Mouse (Mus musculus) hindbrain, embryonic 15.5 days (tissue): ENCODE measurements around the gene Abcc4. TPM values are rescaled to one million over a fixed set of nuclear protein-coding genes. Genes with fewer than 3 reads are reported as not detected.

Source experiments
- ATAC-seq: fragments of 200-750 bp; cut with Nextera tagmentation; 2 replicates; pipeline ENCODE4 v1.8.0; 2017; ENCODE audit warnings: low read depth, moderate number of reproducible peaks, moderate TSS enrichment; ENCODE audit not compliant: low FRiP score
- H3K27ac ChIP-seq: fragments of 300-500 bp; sonication (generic); replicated peaks from 2 replicates; pipeline ENCODE4 v1.5.1; 2015; ENCODE audit warnings: mild to moderate bottlenecking, inconsistent platforms
- H3K27me3 ChIP-seq: fragments of 300-500 bp; sonication (generic); 2 replicates; pipeline ENCODE4 v1.6.1; 2015; ENCODE audit warnings: control low read depth, inconsistent platforms
- H3K36me3 ChIP-seq: fragments of 300-500 bp; sonication (generic); 2 replicates; pipeline ENCODE4 v1.6.1; 2015; ENCODE audit warnings: control low read depth, inconsistent platforms
- H3K4me1 ChIP-seq: fragments of 300-500 bp; sonication (generic); replicated peaks from 2 replicates; pipeline ENCODE4 v1.6.1; 2015; ENCODE audit warnings: control low read depth, inconsistent platforms
- H3K4me2 ChIP-seq: fragments of 300-500 bp; sonication (generic); 2 replicates; pipeline ENCODE4 v1.6.1; 2015; ENCODE audit warnings: moderate library complexity, mild to moderate bottlenecking, inconsistent platforms
- H3K4me3 ChIP-seq: fragments of 300-500 bp; sonication (generic); 2 replicates; pipeline ENCODE4 v1.5.1; 2015; ENCODE audit warnings: mild to moderate bottlenecking, inconsistent platforms
- H3K9ac ChIP-seq: fragments of 300-500 bp; sonication (generic); 2 replicates; pipeline ENCODE4 v1.6.1; 2015; ENCODE audit warnings: inconsistent platforms
- H3K9me3 ChIP-seq: fragments of 300-500 bp; sonication (generic); 2 replicates; pipeline ENCODE4 v1.6.1; 2016; ENCODE audit warnings: control low read depth, inconsistent platforms
- WGBS: fragments of 180-500 bp; shearing (Covaris S2); methylation state at CpG from one replicate; pipeline ENCODE4 v1.1.7; 2015; 5-methylcytosine and 5-hydroxymethylcytosine counted together
- polyA plus RNA-seq: library from polyadenylated mRNA; unstranded; fragments of >200 nt; fragmentation: Nextera tagmentation; extraction: Ambion mirVana; gene quantifications from 2 replicates; pipeline ENCODE4 v1.2.1, GENCODE M21; 2015

Gene Abcc4
- polyA plus RNA-seq, 1 experiment from 2014 or later, result 2.3 TPM

GRCm38 (mm10) chr14:118725467-118725866, 19.4 kb upstream of the Abcc4 start:
- no peak overlapping the region for H3K4me3 ChIP-seq
- WGBS, result 86% methylated on average over 5 of the region's 5 CpGs
- no peaks in the 10 kb centered on the region for H3K9me3 ChIP-seq
- no peaks in the 10 kb centered on the region for H3K4me1 ChIP-seq
- no peak overlapping the region for H3K9ac ChIP-seq
- ATAC-seq, result no peak
- no peaks in the 10 kb centered on the region for H3K27me3 ChIP-seq
- no peaks in the 10 kb centered on the region for H3K36me3 ChIP-seq
- H3K27ac ChIP-seq, result no peak overlapping the region
- H3K4me2 ChIP-seq, result no peak overlapping the region

- WGBS, result 89% methylated on average over 11 of the region's 11 CpGs
- H3K4me1 ChIP-seq, result no peaks in the 10 kb centered on the region
These were observed 18.1 kb upstream of the Abcc4 start for GRCm38 (mm10) chr14:118723920-118724693.

GRCm38 (mm10) chr14:118719566-118720174, 13.7 kb upstream of the Abcc4 start:
- no peak overlapping the region for H3K9ac ChIP-seq
- no peaks in the 10 kb centered on the region for H3K4me1 ChIP-seq
- H3K36me3 ChIP-seq, result no peaks in the 10 kb centered on the region
- no peak overlapping the region for H3K4me2 ChIP-seq
- no peaks in the 10 kb centered on the region for H3K9me3 ChIP-seq
- H3K4me3 ChIP-seq, result no peak overlapping the region
- H3K27me3 ChIP-seq, result 0 out of 2 replicates have a peak, but pooled peaks cover 6% of the 10 kb centered on the region
- no peak for ATAC-seq
- WGBS, result 73% methylated on average over 10 of the region's 10 CpGs
- H3K27ac ChIP-seq, result no peak overlapping the region

More at GRCm38 (mm10) chr14:118723920-118724693, 18.1 kb upstream of the Abcc4 start:
- Histone ChIP-seq H3K4me3 (no peak overlapping the region), H3K4me2 (no peak overlapping the region), H3K27ac (no peak overlapping the region), H3K9ac (no peak overlapping the region), H3K27me3 (0 out of 2 replicates have a peak, but pooled peaks cover 6% of the 10 kb centered on the region), H3K36me3 (no peaks in the 10 kb centered on the region), H3K9me3 (no peaks in the 10 kb centered on the region)
- ATAC-seq, result no peak

- no peak for ATAC-seq
These were observed 12.6 kb upstream of the Abcc4 start for GRCm38 (mm10) chr14:118718576-118718975.

GRCm38 (mm10) chr14:118716372-118717312, 10.6 kb upstream of the Abcc4 start:
- Histone ChIP-seq H3K9ac (no peak overlapping the region), H3K9me3 (no peaks in the 10 kb centered on the region), H3K4me1 (peaks cover 14% of the 10 kb centered on the region), H3K4me2 (no peak overlapping the region), H3K4me3 (no peak overlapping the region), H3K27me3 (0 out of 2 replicates have a peak, but pooled peaks cover 10% of the 10 kb centered on the region), H3K27ac (no peak overlapping the region), H3K36me3 (no peaks in the 10 kb centered on the region)
- 90% methylated on average over 16 of the region's 16 CpGs for WGBS
- ATAC-seq, result no peak

More at GRCm38 (mm10) chr14:118718576-118718975, 12.6 kb upstream of the Abcc4 start:
- no peaks in the 10 kb centered on the region for H3K36me3 ChIP-seq
- H3K9ac ChIP-seq, result no peak overlapping the region
- no peak overlapping the region for H3K4me3 ChIP-seq
- peaks cover 5% of the 10 kb centered on the region for H3K4me1 ChIP-seq
- no peak overlapping the region for H3K4me2 ChIP-seq
- H3K27ac ChIP-seq, result no peak overlapping the region
- H3K9me3 ChIP-seq, result no peaks in the 10 kb centered on the region
- WGBS, result 83% methylated on average over 7 of the region's 7 CpGs
- 0 out of 2 replicates have a peak, but pooled peaks cover 6% of the 10 kb centered on the region for H3K27me3 ChIP-seq

- no peak overlapping the region for H3K4me3 ChIP-seq
- H3K36me3 ChIP-seq, result no peaks in the 10 kb centered on the region
- H3K27me3 ChIP-seq, result 0 out of 2 replicates have a peak, but pooled peaks cover 9% of the 10 kb centered on the region
- 80% methylated on average over 6 of the region's 6 CpGs for WGBS
- no peak overlapping the region for H3K27ac ChIP-seq
- no peak overlapping the region for H3K4me2 ChIP-seq
- peaks cover 17% of the 10 kb centered on the region for H3K4me1 ChIP-seq
- no peaks in the 10 kb centered on the region for H3K9me3 ChIP-seq
- ATAC-seq, result no peak
- H3K9ac ChIP-seq, result no peak overlapping the region
These were observed 8.7 kb upstream of the Abcc4 start for GRCm38 (mm10) chr14:118714720-118715119.

- H3K27ac ChIP-seq, result no peak overlapping the region
- H3K9ac ChIP-seq, result no peak overlapping the region
- peaks cover 21% of the 10 kb centered on the region for H3K4me1 ChIP-seq
- 87% methylated on average over 2 of the region's 2 CpGs for WGBS
- no peaks in the 10 kb centered on the region for H3K36me3 ChIP-seq
- ATAC-seq, result no peak
- no peaks in the 10 kb centered on the region for H3K9me3 ChIP-seq
- 0 out of 2 replicates have a peak, but pooled peaks cover 7% of the 10 kb centered on the region for H3K27me3 ChIP-seq
- H3K4me2 ChIP-seq, result no peak overlapping the region
- H3K4me3 ChIP-seq, result no peak overlapping the region
These were observed 8.3 kb upstream of the Abcc4 start for GRCm38 (mm10) chr14:118714320-118714719.

GRCm38 (mm10) chr14:118713869-118714268, 7.8 kb upstream of the Abcc4 start:
- peak overlapping the region; percentile 32 for H3K4me3 ChIP-seq
- no peaks in the 10 kb centered on the region for H3K9me3 ChIP-seq
- H3K9ac ChIP-seq, result peak overlapping the region; percentile 48
- no peak for ATAC-seq
- peak overlapping the region; percentile 69 for H3K4me2 ChIP-seq
- 5% methylated on average over 8 of the region's 8 CpGs for WGBS
- no peak overlapping the region for H3K27ac ChIP-seq
- H3K36me3 ChIP-seq, result no peaks in the 10 kb centered on the region
- H3K4me1 ChIP-seq, result peaks cover 23% of the 10 kb centered on the region
- H3K27me3 ChIP-seq, result 0 out of 2 replicates have a peak, but pooled peaks cover 7% of the 10 kb centered on the region

GRCm38 (mm10) chr14:118713408-118713807, 7.4 kb upstream of the Abcc4 start:
- peaks cover 23% of the 10 kb centered on the region for H3K4me1 ChIP-seq
- H3K27ac ChIP-seq, result no peak overlapping the region
- H3K4me2 ChIP-seq, result peak overlapping the region; percentile 69
- H3K27me3 ChIP-seq, result 0 out of 2 replicates have a peak, but pooled peaks cover 7% of the 10 kb centered on the region
- H3K9ac ChIP-seq, result peak overlapping the region; percentile 48
- no peaks in the 10 kb centered on the region for H3K36me3 ChIP-seq
- no peaks in the 10 kb centered on the region for H3K9me3 ChIP-seq
- under 1% methylated on average over 18 of the region's 18 CpGs for WGBS
- H3K4me3 ChIP-seq, result peak overlapping the region; percentile 32
- ATAC-seq, result no peak

- no peak overlapping the region for H3K27ac ChIP-seq
- H3K4me3 ChIP-seq, result peak overlapping the region; percentile 32; the same call in 1 of the 2 replicates
- no peak overlapping the region for H3K9ac ChIP-seq
- ATAC-seq, result no peak
- H3K36me3 ChIP-seq, result no peaks in the 10 kb centered on the region
- H3K27me3 ChIP-seq, result 0 out of 2 replicates have a peak, but pooled peaks cover 7% of the 10 kb centered on the region
- H3K4me2 ChIP-seq, result peak overlapping the region; percentile 69
- WGBS, result 48% methylated on average over 5 of the region's 5 CpGs
- no peaks in the 10 kb centered on the region for H3K9me3 ChIP-seq
- H3K4me1 ChIP-seq, result peaks cover 23% of the 10 kb centered on the region
These were observed 6.9 kb upstream of the Abcc4 start for GRCm38 (mm10) chr14:118712889-118713288.

- Histone ChIP-seq H3K4me2 (no peak overlapping the region), H3K27me3 (peaks cover 13% of the 10 kb centered on the region), H3K9ac (no peak overlapping the region), H3K4me3 (no peak overlapping the region), H3K27ac (no peak overlapping the region), H3K4me1 (peaks cover 28% of the 10 kb centered on the region), H3K36me3 (no peaks in the 10 kb centered on the region), H3K9me3 (no peaks in the 10 kb centered on the region)
- no peak for ATAC-seq
These were observed 4.9 kb upstream of the Abcc4 start for GRCm38 (mm10) chr14:118710945-118711344.
